Mouse (Mus musculus) midbrain, embryonic 16.5 days (tissue): ENCODE data around the gene Dclk1. TPM values are rescaled to one million over a fixed set of nuclear protein-coding genes. Genes with fewer than 3 reads are reported as not detected.

Source experiments
- ATAC-seq: fragments of 200-750 bp; cut with Nextera tagmentation; 2 replicates; pipeline ENCODE4 v1.8.0; 2017; ENCODE audit warnings: moderate TSS enrichment
- H3K27ac ChIP-seq: fragments of 300-500 bp; sonication (generic); 2 replicates; pipeline ENCODE4 v1.5.1; 2014; ENCODE audit warnings: mild to moderate bottlenecking, low read length, mixed read lengths
- H3K27me3 ChIP-seq: fragments of 300-500 bp; sonication (generic); 2 replicates; pipeline ENCODE4 v1.6.1; 2014; ENCODE audit warnings: low read depth, low read length, mixed read lengths; ENCODE audit not compliant: control insufficient read depth, insufficient read depth
- H3K36me3 ChIP-seq: fragments of 300-500 bp; sonication (generic); 2 replicates; pipeline ENCODE4 v1.6.1; 2014; ENCODE audit warnings: mild to moderate bottlenecking, low read length, moderate library complexity, mixed read lengths; ENCODE audit not compliant: control insufficient read depth, insufficient read depth
- H3K4me1 ChIP-seq: fragments of 300-500 bp; sonication (generic); 2 replicates; pipeline ENCODE4 v1.6.1; 2014; ENCODE audit warnings: mild to moderate bottlenecking, low read length, mixed read lengths; ENCODE audit not compliant: control insufficient read depth, insufficient read depth
- H3K4me2 ChIP-seq: fragments of 300-500 bp; sonication (generic); 2 replicates; pipeline ENCODE4 v1.6.1; 2014; ENCODE audit warnings: mild to moderate bottlenecking, low read length, mixed read lengths
- H3K4me3 ChIP-seq: fragments of 300-500 bp; sonication (generic); 2 replicates; pipeline ENCODE4 v1.5.1; 2014; ENCODE audit warnings: low read depth, mild to moderate bottlenecking, low read length, moderate library complexity, mixed read lengths
- H3K9ac ChIP-seq: fragments of 300-500 bp; sonication (generic); 2 replicates; pipeline ENCODE4 v1.6.1; 2014; ENCODE audit warnings: low read depth, low read length, mixed read lengths
- H3K9me3 ChIP-seq: fragments of 300-500 bp; sonication (generic); replicated peaks from 2 replicates; pipeline ENCODE4 v1.6.1; 2014; ENCODE audit warnings: mild to moderate bottlenecking, low read length, mixed read lengths; ENCODE audit not compliant: control insufficient read depth, poor library complexity, severe bottlenecking
- WGBS: fragments of 180-500 bp; shearing (Covaris S2); extraction: QIAGEN DNeasy Blood & Tissue Kit; methylation state at CpG from one replicate; pipeline ENCODE4 v1.1.7; 2014; 5-methylcytosine and 5-hydroxymethylcytosine counted together
- polyA plus RNA-seq: library from polyadenylated mRNA; unstranded; fragments of >200 nt; fragmentation: Nextera tagmentation; extraction: Ambion mirVana; gene quantifications from 2 replicates; pipeline ENCODE4 v1.2.1, GENCODE M21; 2015

The Dclk1 gene
- polyA plus RNA-seq, 1 experiment from 2014 or later, result 293 TPM

GRCm38 (mm10) chr3:55352529-55352928 is 110.4 kb downstream of the Dclk1 start:
- H3K9ac ChIP-seq, result no peak overlapping the region
- WGBS, result 57% methylated on average over 14 of the region's 14 CpGs
- H3K4me2 ChIP-seq, result peak overlapping the region; percentile 41; the same call in 1 of the 2 replicates

GRCm38 (mm10) chr3:55353169-55353568 is 111.0 kb downstream of the Dclk1 start:
- Histone ChIP-seq H3K27ac (peak overlapping the region; percentile 93), H3K4me2 (no peak overlapping the region), H3K9ac (no peak overlapping the region), H3K36me3 (no peaks in the 10 kb centered on the region), H3K4me3 (no peak overlapping the region), H3K9me3 (no peaks in the 10 kb centered on the region), H3K4me1 (peaks cover 63% of the 10 kb centered on the region), H3K27me3 (no peaks in the 10 kb centered on the region)
- ATAC-seq, result no peak
- WGBS, result 80% methylated on average over 9 of the region's 9 CpGs

More at GRCm38 (mm10) chr3:55352529-55352928, 110.4 kb downstream of the Dclk1 start:
- Histone ChIP-seq H3K27ac (peak overlapping the region; percentile 93), H3K27me3 (no peaks in the 10 kb centered on the region), H3K4me3 (no peak overlapping the region), H3K4me1 (peaks cover 69% of the 10 kb centered on the region), H3K9me3 (no peaks in the 10 kb centered on the region), H3K36me3 (no peaks in the 10 kb centered on the region)
- no peak for ATAC-seq

- Histone ChIP-seq H3K36me3 (no peaks in the 10 kb centered on the region), H3K9me3 (no peaks in the 10 kb centered on the region), H3K27me3 (no peaks in the 10 kb centered on the region), H3K4me2 (peak overlapping the region; percentile 9; the same call in 1 of the 2 replicates), H3K4me3 (no peak overlapping the region), H3K27ac (peak overlapping the region; percentile 93), H3K9ac (peak overlapping the region; percentile 21; the same call in 1 of the 2 replicates), H3K4me1 (peaks cover 54% of the 10 kb centered on the region)
- ATAC-seq, result no peak; the same call in 1 of the 2 replicates
- WGBS, result 32% methylated on average over 13 of the region's 13 CpGs
Measured at GRCm38 (mm10) chr3:55353909-55354511, 111.8 kb downstream of the Dclk1 start.

- Histone ChIP-seq H3K36me3 (no peaks in the 10 kb centered on the region), H3K4me3 (no peak overlapping the region), H3K4me1 (peaks cover 47% of the 10 kb centered on the region), H3K27ac (no peak overlapping the region; the same call in 1 of the 2 replicates), H3K9ac (no peak overlapping the region), H3K9me3 (no peaks in the 10 kb centered on the region), H3K4me2 (no peak overlapping the region), H3K27me3 (no peaks in the 10 kb centered on the region)
- ATAC-seq, result no peak
- 14% methylated on average over 3 of the region's 3 CpGs for WGBS
Measured at GRCm38 (mm10) chr3:55354765-55355164, 112.6 kb downstream of the Dclk1 start.

- no peak overlapping the region for H3K9ac ChIP-seq
- no peak overlapping the region for H3K4me2 ChIP-seq
- no peaks in the 10 kb centered on the region for H3K36me3 ChIP-seq
- no peaks in the 10 kb centered on the region for H3K27me3 ChIP-seq
- no peak overlapping the region for H3K4me3 ChIP-seq
- WGBS, result 93% methylated on average over 8 of the region's 8 CpGs
- H3K27ac ChIP-seq, result no peak overlapping the region
- no peak for ATAC-seq
- H3K9me3 ChIP-seq, result no peaks in the 10 kb centered on the region
- peaks cover 18% of the 10 kb centered on the region for H3K4me1 ChIP-seq
Measured at GRCm38 (mm10) chr3:55358486-55358885, 116.3 kb downstream of the Dclk1 start.

GRCm38 (mm10) chr3:55360836-55361235 is 118.7 kb downstream of the Dclk1 start:
- H3K9me3 ChIP-seq, result no peaks in the 10 kb centered on the region
- H3K36me3 ChIP-seq, result no peaks in the 10 kb centered on the region
- no peak overlapping the region for H3K4me2 ChIP-seq
- H3K27ac ChIP-seq, result no peak overlapping the region
- H3K27me3 ChIP-seq, result no peaks in the 10 kb centered on the region
- no peak overlapping the region for H3K9ac ChIP-seq
- WGBS, result 85% methylated on average over 3 of the region's 3 CpGs
- H3K4me3 ChIP-seq, result no peak overlapping the region
- peaks cover 12% of the 10 kb centered on the region for H3K4me1 ChIP-seq
- no peak for ATAC-seq

GRCm38 (mm10) chr3:55367166-55367565 is 125.0 kb downstream of the Dclk1 start:
- H3K4me1 ChIP-seq, result peaks cover 7% of the 10 kb centered on the region
- H3K4me3 ChIP-seq, result no peak overlapping the region
- no peak overlapping the region for H3K4me2 ChIP-seq
- no peak overlapping the region for H3K27ac ChIP-seq
- no peak overlapping the region for H3K9ac ChIP-seq
- no peak for ATAC-seq
- H3K9me3 ChIP-seq, result no peaks in the 10 kb centered on the region
- H3K27me3 ChIP-seq, result no peaks in the 10 kb centered on the region
- WGBS, result 88% methylated on average over 8 of the region's 8 CpGs
- H3K36me3 ChIP-seq, result no peaks in the 10 kb centered on the region

- H3K4me2 ChIP-seq, result no peak overlapping the region
- no peak for ATAC-seq
Measured at GRCm38 (mm10) chr3:55369156-55369555, 127.0 kb downstream of the Dclk1 start.

GRCm38 (mm10) chr3:55373689-55374088 is 131.5 kb downstream of the Dclk1 start:
- Histone ChIP-seq H3K9ac (peak overlapping the region; percentile 62), H3K27ac (peak overlapping the region; percentile 93), H3K27me3 (no peaks in the 10 kb centered on the region), H3K4me2 (peak overlapping the region; percentile 58), H3K4me3 (peak overlapping the region; percentile 30), H3K36me3 (no peaks in the 10 kb centered on the region), H3K9me3 (no peaks in the 10 kb centered on the region), H3K4me1 (peaks cover 19% of the 10 kb centered on the region)
- ATAC-seq, result peak; percentile 93
- 2% methylated on average over 11 of the region's 11 CpGs for WGBS

More at GRCm38 (mm10) chr3:55369156-55369555, 127.0 kb downstream of the Dclk1 start:
- peaks cover 9% of the 10 kb centered on the region for H3K4me1 ChIP-seq
- no peaks in the 10 kb centered on the region for H3K27me3 ChIP-seq
- H3K27ac ChIP-seq, result no peak overlapping the region
- H3K36me3 ChIP-seq, result no peaks in the 10 kb centered on the region
- no peak overlapping the region for H3K4me3 ChIP-seq
- WGBS, result 78% methylated on average over 7 of the region's 7 CpGs
- H3K9ac ChIP-seq, result no peak overlapping the region
- no peaks in the 10 kb centered on the region for H3K9me3 ChIP-seq
